Mouse (Mus musculus): ENCODE measurements around the gene Spic.

Gene Spic

GRCm38 (mm10) chr10:88631330-88631953 is 53.4 kb downstream of the Spic start:
- peak; percentile 74 for DNase-seq

- peak; percentile 84 for DNase-seq
Measured at GRCm38 (mm10) chr10:88630663-88631329, 54.0 kb downstream of the Spic start.

- DNase-seq, result no peak
Measured at GRCm38 (mm10) chr10:88627052-88627451, 57.8 kb downstream of the Spic start.

GRCm38 (mm10) chr10:88626176-88626575 is 58.6 kb downstream of the Spic start:
- no peak for DNase-seq
